Comparison of ENCODE assay signal across 29 mouse cellular contexts in genomic region chr10:108048426-108048825, GRCm38 (mm10).
"Had no signal": no experiment of that assay in that cellular context is flagged by ENCODE, and none has a peak within 500 bp of the region (broad histone marks: within the 10 kb centered on the region; RNA-seq: fewer than 3 reads in every experiment).

No protein-coding gene starts in this region.

- DNase-seq: left cerebral cortex, postnatal 4 days; liver; liver, embryonic 13.5 days; liver, postnatal 0 days; lung, adult 18-20 months; lung, embryonic 14.5 days; lung, postnatal 10 days; lung, postnatal 4 days; midbrain, embryonic 14.5 days had no signal

- H3K9me3 ChIP-seq: limb, embryonic 10.5 days; limb, embryonic 12.5 days; limb, embryonic 13.5 days; limb, embryonic 15.5 days; liver, embryonic 12.5 days; liver, embryonic 13.5 days; liver, embryonic 15.5 days; lung, embryonic 15.5 days; midbrain, embryonic 10.5 days; midbrain, embryonic 12.5 days; midbrain, embryonic 13.5 days; midbrain, embryonic 15.5 days; neural tube, embryonic 12.5 days had no signal

- ATAC-seq: liver, embryonic 12.5 days; liver, postnatal 0 days; midbrain, embryonic 13.5 days; midbrain, embryonic 15.5 days; midbrain, embryonic 16.5 days had no signal

- H3K4me2 ChIP-seq: limb, embryonic 12.5 days; limb, embryonic 13.5 days; limb, embryonic 15.5 days; liver, embryonic 11.5 days; liver, embryonic 12.5 days; liver, embryonic 13.5 days; liver, embryonic 15.5 days; lung, embryonic 14.5 days; lung, embryonic 15.5 days; midbrain, embryonic 11.5 days; midbrain, embryonic 12.5 days; midbrain, embryonic 13.5 days; midbrain, embryonic 15.5 days; neural tube, embryonic 12.5 days had no signal

- H3K4me1 ChIP-seq: limb, embryonic 10.5 days; limb, embryonic 12.5 days; limb, embryonic 13.5 days; limb, embryonic 15.5 days; liver, embryonic 12.5 days; liver, embryonic 13.5 days; liver, embryonic 15.5 days; lung, embryonic 15.5 days; midbrain, embryonic 10.5 days; midbrain, embryonic 12.5 days; midbrain, embryonic 13.5 days; midbrain, embryonic 15.5 days; neural tube, embryonic 12.5 days had no signal

- H3K27me3 ChIP-seq: limb, embryonic 12.5 days; limb, embryonic 13.5 days; limb, embryonic 15.5 days; liver, embryonic 12.5 days; liver, embryonic 13.5 days; liver, embryonic 15.5 days; lung, embryonic 15.5 days; midbrain, embryonic 12.5 days; midbrain, embryonic 13.5 days; midbrain, embryonic 15.5 days; neural tube, embryonic 12.5 days had no signal

- H3K36me3 ChIP-seq: limb, embryonic 10.5 days; limb, embryonic 12.5 days; limb, embryonic 13.5 days; limb, embryonic 15.5 days; liver, embryonic 12.5 days; liver, embryonic 13.5 days; liver, embryonic 15.5 days; lung, embryonic 15.5 days; midbrain, embryonic 10.5 days; midbrain, embryonic 12.5 days; midbrain, embryonic 13.5 days; midbrain, embryonic 15.5 days; neural tube, embryonic 12.5 days had no signal

- H3K9ac ChIP-seq: limb, embryonic 12.5 days; limb, embryonic 13.5 days; limb, embryonic 15.5 days; liver, embryonic 12.5 days; liver, embryonic 13.5 days; liver, embryonic 14.5 days; liver, embryonic 15.5 days; liver, postnatal 0 days; lung, embryonic 14.5 days; lung, embryonic 15.5 days; midbrain, embryonic 12.5 days; midbrain, embryonic 13.5 days; midbrain, embryonic 15.5 days; neural tube, embryonic 12.5 days had no signal

- H3K4me3 ChIP-seq: left cerebral cortex, adult 2 months; limb, embryonic 10.5 days; limb, embryonic 12.5 days; limb, embryonic 13.5 days; limb, embryonic 15.5 days; liver, embryonic 12.5 days; liver, embryonic 13.5 days; liver, embryonic 15.5 days; lung, embryonic 15.5 days; megakaryocyte, embryonic 14.5 days; midbrain, embryonic 10.5 days; midbrain, embryonic 12.5 days; midbrain, embryonic 13.5 days; midbrain, embryonic 15.5 days; myocyte; neural tube, embryonic 12.5 days had no signal

- H3K27ac ChIP-seq: left cerebral cortex, adult 2 months; limb, embryonic 10.5 days; limb, embryonic 12.5 days; limb, embryonic 13.5 days; limb, embryonic 15.5 days; liver, embryonic 12.5 days; liver, embryonic 13.5 days; liver, embryonic 14.5 days; liver, embryonic 15.5 days; lung, embryonic 15.5 days; macrophage; midbrain, embryonic 10.5 days; midbrain, embryonic 12.5 days; midbrain, embryonic 13.5 days; midbrain, embryonic 15.5 days; neural tube, embryonic 12.5 days had no signal
